Mouse (Mus musculus) macrophage (primary cell): ENCODE results near the gene Actr3. TPM values are rescaled to one million over a fixed set of nuclear protein-coding genes. Genes with fewer than 3 reads are reported as not detected.
A peak's percentile ranks its signal among the peaks of the same experiment; 100 is the strongest.

Experiments used
- H3K27ac ChIP-seq: fragments of 350-480 bp; formaldehyde crosslinking; 2 replicates; pipeline ENCODE4 v1.9.0; 2021
- H3K36me3 ChIP-seq: fragments of 350-480 bp; formaldehyde crosslinking; 2 replicates; pipeline ENCODE4 v1.9.0; 2021; ENCODE audit errors: inconsistent target
- H3K4me3 ChIP-seq: fragments of 350-480 bp; formaldehyde crosslinking; 2 replicates; pipeline ENCODE4 v1.9.0; 2021; ENCODE audit errors: inconsistent target
- H3K79me2 ChIP-seq: fragments of 350-480 bp; formaldehyde crosslinking; 2 replicates; pipeline ENCODE4 v1.9.0; 2021; ENCODE audit errors: inconsistent target
- WGBS: methylation state at CpG from one replicate; pipeline ENCODE4 v1.1.7; 2026; ENCODE audit warnings: inconsistent platforms; ENCODE audit not compliant: missing documents; 5-methylcytosine and 5-hydroxymethylcytosine counted together
- polyA plus RNA-seq: library from polyadenylated mRNA; stranded (reverse); fragments of 250-400 nt; gene quantifications from 3 replicates; pipeline ENCODE4 v1.2.4, GENCODE M21; 2018; ENCODE audit warnings: inconsistent platforms
- total RNA-seq, 78 experiments: library from RNA; depleted of rRNA; stranded (reverse); fragments of 250-400 nt; gene quantifications; 1 replicate in 9 of 78; 2 replicates in 24 of 78; 3 replicates in 43 of 78; 4 replicates in 2 of 78; pipeline ENCODE4 v1.2.4; 2018; ENCODE audit warnings: inconsistent platforms in 56 of 78

The Actr3 gene
- 1,000 to 10,000 TPM in 15 of 26 experiments, 100 to 1,000 TPM in 11; 551 to 1,238 (median 1,043) TPM for total RNA-seq (2018; cell fraction: chromatin; rRNA removed)
- 1,000 to 10,000 TPM in 2 of 26 experiments, 100 to 1,000 TPM in 24; 758 to 1,101 (median 899) TPM for total RNA-seq (2018; cell fraction: cytosol; rRNA removed)
- total RNA-seq (2018; cell fraction: nucleus; rRNA removed): 1,000 to 10,000 TPM in 5 of 26 experiments, 100 to 1,000 TPM in 21; 496 to 1,177 (median 835) TPM
- 655 to 1,117 TPM (median 796 TPM) in 3 replicates for polyA plus RNA-seq

GRCm38 (mm10) chr1:125435369-125436135 lies at the start of gene Actr3:
TSS of gene Actr3 (minus strand) at chr1:125435727.
- peak within 1 kb of the TSS; percentile 96 for H3K27ac ChIP-seq
- peak within 1 kb of the TSS; percentile 72 for H3K4me3 ChIP-seq
- WGBS: 2% methylated on average over 49 of the region's 59 CpGs
- peaks cover 55% of the 10 kb centered on the region for H3K79me2 ChIP-seq
- no peaks in the 10 kb centered on the region for H3K36me3 ChIP-seq

- Histone ChIP-seq H3K27ac (no peak overlapping the region), H3K4me3 (no peak overlapping the region), H3K79me2 (no peaks in the 10 kb centered on the region), H3K36me3 (no peaks in the 10 kb centered on the region)
- 96% methylated on average over 9 of the region's 10 CpGs for WGBS
Observed at GRCm38 (mm10) chr1:125482459-125483287, 47.1 kb upstream of the Actr3 start.

- no peak overlapping the region for H3K4me3 ChIP-seq
- no peaks in the 10 kb centered on the region for H3K79me2 ChIP-seq
- H3K36me3 ChIP-seq: no peaks in the 10 kb centered on the region
- no peak overlapping the region for H3K27ac ChIP-seq
Observed at GRCm38 (mm10) chr1:125481842-125482241, 46.3 kb upstream of the Actr3 start.

GRCm38 (mm10) chr1:125478588-125478987 lies 43.1 kb upstream of the Actr3 start:
- 90% methylated on average over 6 of the region's 6 CpGs for WGBS

GRCm38 (mm10) chr1:125475961-125476682 lies 40.6 kb upstream of the Actr3 start:
- H3K27ac ChIP-seq: 0 out of 2 replicates have a peak overlapping the region, but pooled peaks have one; percentile 4
- WGBS: 9% methylated on average over 5 of the region's 6 CpGs
- H3K36me3 ChIP-seq: no peaks in the 10 kb centered on the region
- no peak overlapping the region for H3K4me3 ChIP-seq
- H3K79me2 ChIP-seq: no peaks in the 10 kb centered on the region; the same call in 1 of the 2 replicates

More at GRCm38 (mm10) chr1:125478588-125478987, 43.1 kb upstream of the Actr3 start:
- H3K36me3 ChIP-seq: no peaks in the 10 kb centered on the region
- no peaks in the 10 kb centered on the region for H3K79me2 ChIP-seq
- no peak overlapping the region for H3K4me3 ChIP-seq
- H3K27ac ChIP-seq: no peak overlapping the region

GRCm38 (mm10) chr1:125473866-125474265 lies 38.3 kb upstream of the Actr3 start:
- Histone ChIP-seq H3K4me3 (no peak overlapping the region), H3K79me2 (peaks cover 10% of the 10 kb centered on the region; the same call in 1 of the 2 replicates), H3K36me3 (no peaks in the 10 kb centered on the region), H3K27ac (peak overlapping the region; percentile 92)
- 69% methylated on average over 3 of the region's 3 CpGs for WGBS

- Histone ChIP-seq H3K27ac (peak overlapping the region; percentile 92), H3K36me3 (no peaks in the 10 kb centered on the region), H3K79me2 (peaks cover 10% of the 10 kb centered on the region; the same call in 1 of the 2 replicates), H3K4me3 (no peak overlapping the region)
- WGBS: 2% methylated on average over 4 of the region's 4 CpGs
Observed at GRCm38 (mm10) chr1:125473126-125473666, 37.7 kb upstream of the Actr3 start.

GRCm38 (mm10) chr1:125470805-125471648 lies 35.5 kb upstream of the Actr3 start:
- peak overlapping the region; percentile 92 for H3K27ac ChIP-seq

GRCm38 (mm10) chr1:125467936-125468335 lies 32.4 kb upstream of the Actr3 start:
- Histone ChIP-seq H3K27ac (peak overlapping the region; percentile 95), H3K79me2 (peaks cover 10% of the 10 kb centered on the region; the same call in 1 of the 2 replicates), H3K36me3 (no peaks in the 10 kb centered on the region), H3K4me3 (no peak overlapping the region)
- WGBS: 49% methylated on average over 4 of the region's 4 CpGs

More at GRCm38 (mm10) chr1:125470805-125471648, 35.5 kb upstream of the Actr3 start:
- peaks cover 10% of the 10 kb centered on the region; the same call in 1 of the 2 replicates for H3K79me2 ChIP-seq
- no peak overlapping the region for H3K4me3 ChIP-seq
- WGBS: 27% methylated on average over 4 of the region's 4 CpGs
- H3K36me3 ChIP-seq: no peaks in the 10 kb centered on the region

- peak overlapping the region; percentile 95 for H3K27ac ChIP-seq
- no peaks in the 10 kb centered on the region for H3K36me3 ChIP-seq
- H3K79me2 ChIP-seq: peaks cover 10% of the 10 kb centered on the region; the same call in 1 of the 2 replicates
- no peak overlapping the region; the same call in 1 of the 2 replicates for H3K4me3 ChIP-seq
- 2% methylated on average over 10 of the region's 10 CpGs for WGBS
Observed at GRCm38 (mm10) chr1:125466621-125467257, 31.2 kb upstream of the Actr3 start.

- WGBS: 93% methylated on average over 4 of the region's 4 CpGs
- Histone ChIP-seq H3K4me3 (no peak overlapping the region), H3K36me3 (no peaks in the 10 kb centered on the region), H3K79me2 (peaks cover under 1% of the 10 kb centered on the region; the same call in 1 of the 2 replicates), H3K27ac (no peak overlapping the region)
Observed at GRCm38 (mm10) chr1:125464011-125464410, 28.5 kb upstream of the Actr3 start.

- no peak overlapping the region for H3K4me3 ChIP-seq
- WGBS: 93% methylated on average over 2 of the region's 2 CpGs
- H3K36me3 ChIP-seq: no peaks in the 10 kb centered on the region
- H3K27ac ChIP-seq: peak overlapping the region; percentile 57
- no peaks in the 10 kb centered on the region; the same call in 1 of the 2 replicates for H3K79me2 ChIP-seq
Observed at GRCm38 (mm10) chr1:125463349-125463748, 27.8 kb upstream of the Actr3 start.
